Mouse (Mus musculus): ENCODE data around the gene Otub1. TPM values are rescaled to one million over a fixed set of nuclear protein-coding genes. Genes with fewer than 3 reads are reported as not detected.

Otub1 gene
- total RNA-seq, 2 experiments from 2014 or later = 282 to 286 TPM

DNA sequence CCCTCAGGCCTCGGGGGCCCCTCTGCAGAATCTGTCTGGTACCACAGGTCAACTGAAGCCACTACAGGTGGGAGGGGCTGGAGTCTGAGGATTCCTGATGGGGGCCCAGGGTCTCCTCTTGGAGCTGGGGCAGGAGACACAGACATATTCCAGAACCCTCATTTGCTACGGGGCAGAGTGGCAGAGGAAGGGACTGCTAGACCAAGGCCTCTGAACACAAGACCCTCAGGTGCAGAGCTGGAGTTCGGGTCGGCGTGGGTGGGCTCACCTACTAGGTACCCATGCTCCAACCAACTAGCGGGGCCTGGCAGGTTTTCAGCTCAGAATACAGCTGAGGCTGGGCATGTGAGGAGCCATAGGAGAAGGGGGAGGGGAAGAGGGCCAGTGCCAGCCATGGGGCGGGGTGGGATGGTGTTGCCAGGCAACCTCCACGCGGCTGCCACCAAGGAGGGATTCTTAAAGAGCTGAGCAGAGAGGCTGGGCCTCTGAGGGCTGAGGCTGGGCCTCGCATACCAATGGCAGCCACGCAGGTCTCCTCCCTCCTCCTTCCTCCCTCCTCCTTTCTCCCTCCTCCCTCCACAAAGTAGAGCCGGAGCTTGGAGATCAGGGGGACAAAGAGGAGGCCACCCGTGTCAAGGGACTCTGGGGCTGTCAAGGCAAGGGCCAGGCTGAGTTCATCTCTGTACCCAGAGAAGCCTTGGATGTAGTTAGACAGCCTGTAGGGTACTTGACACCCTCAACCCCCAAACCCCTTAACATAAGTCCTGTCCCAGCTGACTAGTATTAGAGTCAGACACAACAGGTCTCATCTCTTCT lies 33.9 kb downstream of the Otub1 start:
- DNase-seq = peak in 1 of 2 experiments; percentile 52

DNA sequence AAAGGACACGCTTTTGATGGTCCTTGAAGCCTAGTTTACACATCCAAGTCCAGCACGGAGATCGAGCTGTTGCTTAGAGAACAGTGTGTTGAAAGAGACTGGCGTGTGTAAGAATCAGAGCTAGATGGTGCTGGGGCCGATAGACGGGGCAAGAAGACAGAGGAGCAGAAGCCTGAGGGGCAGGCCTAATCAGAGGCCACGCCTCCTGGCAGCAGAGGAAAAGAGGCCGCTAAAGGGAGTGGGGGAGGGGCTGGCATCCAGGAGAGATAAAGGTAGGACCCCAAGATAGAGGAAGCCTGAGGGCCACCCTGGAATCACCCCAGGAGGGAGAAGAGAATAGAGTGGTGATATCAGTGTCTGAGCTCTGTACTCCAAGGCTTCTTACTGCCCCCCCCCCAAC lies 34.7 kb downstream of the Otub1 start:
- no peak for DNase-seq

DNA sequence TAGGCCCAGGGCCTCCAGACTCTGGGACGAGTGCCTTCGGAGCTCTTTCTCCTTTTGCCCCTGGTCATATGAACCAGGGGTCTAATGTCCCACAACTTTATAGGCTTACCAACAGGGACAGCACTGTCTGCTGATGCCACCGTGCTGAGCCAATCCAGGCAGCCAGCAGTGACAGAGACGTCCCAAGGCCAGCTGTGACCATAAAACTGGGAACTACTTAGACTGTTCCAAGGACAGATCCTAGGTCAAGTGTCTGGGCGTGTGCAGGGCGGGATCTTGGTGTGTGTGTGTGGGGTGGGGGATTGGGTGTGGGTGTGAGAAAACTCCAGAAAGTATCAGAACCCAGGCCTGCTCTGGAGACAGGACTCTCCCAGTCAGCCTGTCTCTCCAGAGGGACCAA lies 35.2 kb downstream of the Otub1 start:
- no peak for DNase-seq

DNA sequence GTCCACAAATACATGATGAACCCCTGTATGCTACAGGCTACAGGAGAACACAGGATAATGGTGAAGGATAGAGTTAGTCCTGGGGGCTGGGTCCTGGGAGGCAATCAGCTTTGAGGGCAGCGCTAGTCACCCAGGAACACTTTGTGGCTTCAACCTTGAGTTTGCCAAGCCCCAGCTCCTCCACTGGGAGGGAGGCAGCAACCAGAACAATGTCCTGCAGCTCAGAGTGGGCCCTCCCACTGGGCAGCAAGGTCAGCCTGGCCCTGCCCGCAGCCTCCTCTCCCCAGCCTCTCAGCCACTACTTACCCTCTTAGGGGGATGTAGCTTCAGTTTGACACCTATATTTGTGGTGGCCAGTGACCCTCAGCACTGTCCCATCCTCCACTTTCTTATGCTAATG lies 37.7 kb downstream of the Otub1 start:
- DNase-seq = no peak

DNA sequence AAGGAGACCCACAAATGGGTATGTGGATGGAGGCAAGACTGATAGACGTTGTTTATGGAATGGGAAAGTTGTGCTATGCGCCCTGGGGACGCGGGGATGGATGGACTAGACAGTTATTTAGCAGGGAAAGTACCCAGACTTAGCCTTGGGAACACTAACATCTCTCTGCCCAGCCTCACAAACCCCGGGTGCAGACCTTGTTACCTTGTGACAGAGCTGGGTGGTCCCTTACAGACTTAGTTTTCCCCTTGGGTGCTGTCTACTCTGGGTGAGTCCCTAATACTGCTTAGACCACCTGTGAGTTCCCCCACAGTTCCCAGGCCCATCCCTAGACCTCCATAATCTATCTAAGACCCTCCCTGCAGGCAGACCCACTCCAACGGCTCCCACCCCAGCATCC lies 39.3 kb downstream of the Otub1 start:
- DNase-seq = no peak

DNA sequence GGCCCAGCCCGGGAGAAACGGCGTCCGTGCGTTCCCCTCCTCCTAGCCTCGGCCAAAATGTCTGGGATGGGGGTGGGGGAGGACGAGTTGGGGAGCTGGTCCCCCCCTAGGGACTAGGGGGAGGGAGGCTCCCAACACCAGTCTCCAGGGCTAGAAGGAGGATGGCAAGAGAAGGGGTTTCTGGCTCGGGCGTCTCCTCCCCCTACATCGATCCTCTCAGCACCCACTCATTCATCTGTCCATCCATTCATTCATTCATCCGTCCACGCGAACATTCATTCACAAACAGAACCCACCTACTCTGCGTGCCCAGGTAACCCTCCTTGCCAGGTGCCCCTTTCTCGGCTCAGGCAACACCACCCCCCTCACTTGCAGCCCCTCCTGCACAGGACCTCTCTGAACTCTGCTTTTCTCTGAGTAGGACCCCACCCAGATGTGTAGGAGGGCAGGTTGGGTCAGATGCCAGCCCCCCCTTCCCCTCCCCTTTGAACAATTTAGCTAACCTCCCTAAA lies 39.9 kb downstream of the Otub1 start:
- DNase-seq = no peak

DNA sequence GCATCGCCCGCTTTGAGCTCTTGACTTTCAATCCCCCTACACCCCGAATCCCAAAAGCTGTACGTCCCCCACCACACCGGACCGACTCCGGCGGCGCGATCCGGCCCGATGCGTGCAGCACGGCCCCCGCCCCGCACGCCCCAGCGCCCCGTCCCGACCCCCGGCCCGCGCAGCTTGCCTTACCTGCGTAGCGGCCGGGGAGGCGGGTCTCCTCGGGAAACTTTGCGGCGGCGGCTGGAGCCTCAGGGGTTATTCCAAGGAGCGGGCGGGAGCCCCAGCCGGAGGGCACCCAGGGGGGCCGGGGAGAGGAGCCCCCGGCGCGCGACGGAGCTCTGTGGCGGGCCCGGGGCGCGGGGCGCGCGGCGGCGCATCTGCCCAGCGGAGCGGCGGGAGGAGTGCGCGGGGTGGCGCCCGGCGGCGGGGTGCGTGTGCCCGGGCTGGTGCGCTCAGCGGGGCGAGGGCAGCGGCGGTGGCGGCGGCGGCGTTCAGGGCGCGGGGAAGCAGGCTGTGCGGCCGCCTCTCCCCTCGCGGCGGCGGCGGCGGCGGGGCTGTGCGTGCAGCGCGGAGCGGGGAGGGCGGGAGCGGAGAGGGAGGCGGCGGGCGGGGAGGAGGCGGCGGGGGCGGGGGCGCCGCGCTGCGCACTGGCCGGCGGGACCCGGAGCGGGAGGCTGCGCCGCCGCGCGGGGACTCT lies 40.5 kb downstream of the Otub1 start:
- no peak for DNase-seq

DNA sequence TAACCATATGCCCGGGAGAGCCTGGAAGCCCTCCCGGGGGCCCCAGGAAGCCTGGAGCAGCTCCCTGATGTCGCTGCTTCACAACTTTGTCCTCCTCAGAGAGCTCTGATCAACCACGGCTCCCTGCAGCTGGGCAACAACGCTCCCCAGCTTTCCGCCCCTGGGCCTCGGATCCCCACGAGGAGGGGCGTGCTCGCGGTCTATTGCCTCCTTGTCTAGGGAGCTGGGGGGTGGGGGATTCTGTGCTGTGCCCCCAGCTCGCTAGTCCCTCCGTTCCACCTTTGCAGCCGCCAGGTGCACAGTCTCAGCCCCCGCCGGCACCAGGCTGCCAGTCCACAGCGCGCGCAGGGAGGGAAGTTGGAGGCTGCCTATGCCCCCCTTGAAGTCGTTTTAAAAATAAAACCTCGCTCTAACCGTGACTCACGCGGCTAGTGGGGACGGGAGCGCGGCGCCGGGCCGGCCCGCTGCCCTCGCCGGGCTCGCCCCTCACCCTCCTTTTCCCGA lies 41.2 kb downstream of the Otub1 start:
- DNase-seq = no peak

DNA sequence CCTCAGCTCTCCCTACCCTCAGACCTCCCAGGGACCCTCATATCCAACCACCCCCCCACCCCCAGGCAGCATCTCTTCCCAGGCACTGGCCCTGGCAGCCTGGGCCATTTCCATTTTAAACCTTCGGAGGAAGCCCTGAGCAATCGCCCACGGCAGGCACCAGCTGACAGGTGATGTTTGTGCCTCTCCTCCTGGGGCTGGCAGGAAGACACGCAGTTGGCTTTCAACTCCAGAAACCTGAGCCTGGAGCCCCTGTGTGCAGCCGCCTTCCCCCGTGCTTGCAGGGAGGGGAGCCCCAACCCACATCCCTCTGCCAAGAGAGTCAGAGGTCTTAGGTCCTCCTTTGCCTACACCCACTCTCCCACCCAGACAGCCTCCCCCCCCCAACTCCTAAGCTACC lies 41.9 kb downstream of the Otub1 start:
- DNase-seq = no peak

DNA sequence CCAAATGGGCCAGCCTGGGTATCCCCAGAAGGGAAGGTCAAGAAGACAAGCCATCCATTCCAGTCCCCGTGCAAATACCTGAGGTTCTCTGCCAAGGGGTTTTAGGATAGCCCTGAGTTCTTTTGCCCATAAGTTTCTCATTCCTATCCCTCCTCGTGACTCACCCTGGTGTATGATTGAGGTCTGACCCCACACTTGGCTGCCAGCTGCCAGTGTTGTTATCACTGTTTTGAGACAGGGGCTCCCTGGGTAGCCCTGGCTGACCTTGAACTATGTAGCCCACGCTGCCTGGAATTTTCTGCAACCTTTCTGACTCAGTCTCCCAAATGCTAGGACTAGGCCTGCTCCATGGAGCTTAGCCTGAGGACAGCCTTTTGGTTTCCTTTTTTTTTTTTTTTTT lies 45.1 kb downstream of the Otub1 start:
- DNase-seq = no peak

DNA sequence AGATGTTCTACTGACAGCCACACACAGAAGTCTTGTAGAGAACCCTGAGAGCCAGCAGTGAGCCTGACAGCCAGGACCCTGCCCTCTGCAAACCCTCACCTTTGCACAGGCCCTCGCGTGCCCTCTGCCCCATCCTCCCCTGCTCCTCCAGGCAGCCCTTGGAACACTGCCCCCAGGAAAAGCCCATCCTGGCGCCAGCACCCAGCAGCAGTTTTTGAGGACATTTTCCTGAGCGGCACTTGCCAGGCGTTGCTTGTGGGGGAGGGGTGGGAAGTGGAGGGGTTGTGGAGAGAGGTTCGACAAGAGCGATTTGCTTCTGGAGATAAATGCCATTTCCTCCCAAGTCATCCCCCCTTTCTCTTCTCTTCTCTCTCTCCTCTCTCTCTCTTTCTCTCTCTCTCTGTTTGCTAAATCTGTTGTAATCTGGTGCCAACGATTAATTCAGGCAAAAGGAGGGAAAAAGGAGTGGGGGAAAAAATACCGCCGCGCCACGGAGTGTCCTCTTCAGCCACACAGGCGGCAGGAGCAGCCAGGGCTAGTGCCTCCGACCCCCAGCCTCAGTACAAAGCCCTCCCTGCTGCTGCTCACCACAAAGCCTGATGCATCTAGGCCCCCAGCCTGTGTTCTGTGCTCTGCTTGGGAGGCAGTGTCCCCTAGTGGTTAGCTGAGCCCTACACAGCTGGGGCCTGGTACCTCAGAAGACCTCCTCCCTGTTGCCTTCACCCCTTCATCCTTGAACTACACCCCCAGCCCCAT lies 45.8 kb downstream of the Otub1 start:
- DNase-seq = peak in 1 of 2 experiments; percentile 47

DNA sequence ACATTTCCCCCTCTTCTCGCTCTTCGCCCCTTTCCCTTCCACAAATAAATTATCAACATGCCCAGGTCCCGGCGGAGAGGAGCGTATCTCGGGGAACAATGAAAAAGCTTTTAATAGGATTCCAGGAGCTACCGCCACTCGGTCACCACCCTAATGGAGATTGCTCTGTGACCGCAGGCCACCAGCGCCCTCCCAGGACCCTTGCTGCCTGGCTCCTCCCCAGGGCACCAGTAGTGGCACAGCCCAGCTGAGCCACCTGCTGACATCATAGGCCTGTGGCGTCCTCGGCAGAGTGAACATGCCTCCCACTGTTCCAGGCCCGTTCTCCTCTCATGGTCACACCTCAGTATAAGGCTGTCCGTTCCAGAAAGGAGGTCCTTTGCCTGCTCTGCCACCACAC lies 48.4 kb downstream of the Otub1 start:
- no peak for DNase-seq

DNA sequence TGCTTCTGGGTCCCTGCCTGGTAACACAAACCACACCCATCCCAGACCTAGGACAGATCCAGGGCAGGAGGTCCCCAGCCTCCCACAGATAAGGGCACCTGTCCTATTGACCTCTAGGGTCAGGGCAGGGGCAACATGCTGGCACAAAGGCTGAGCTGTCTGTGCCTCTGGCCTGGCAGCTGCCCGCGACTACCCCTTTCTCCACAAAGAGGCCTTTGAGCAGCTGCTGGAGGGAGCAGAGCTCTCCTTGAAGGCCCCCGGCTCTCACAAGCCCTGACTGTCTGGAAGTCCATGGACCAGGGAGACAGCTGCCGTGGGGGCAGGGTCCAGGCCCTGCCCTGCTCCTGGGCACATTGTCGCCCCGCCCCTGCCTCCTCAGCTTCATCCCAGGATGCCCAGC lies 50.9 kb downstream of the Otub1 start:
- DNase-seq = peak; percentile 43 to 63

DNA sequence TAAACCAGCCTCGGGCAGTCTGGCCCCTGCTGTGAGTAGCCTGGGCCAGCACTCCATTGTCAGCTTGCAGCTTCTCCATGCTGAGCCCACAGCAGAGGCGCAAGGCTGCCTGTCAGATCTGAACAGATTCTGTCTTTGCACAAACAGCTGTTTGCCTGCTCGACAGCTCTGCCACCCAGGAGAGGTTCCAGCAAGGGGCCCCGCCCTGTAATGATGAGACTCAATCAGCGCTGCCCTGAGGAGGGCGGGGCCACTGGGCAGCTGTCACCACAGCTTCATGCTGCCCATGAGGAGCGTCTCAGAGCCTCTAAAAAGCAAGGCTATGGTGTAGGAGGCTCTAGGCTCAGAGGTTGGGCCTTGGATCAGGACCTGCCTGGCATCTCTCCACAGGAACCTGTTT lies 52.9 kb downstream of the Otub1 start:
- DNase-seq = peak; percentile 48 to 49

DNA sequence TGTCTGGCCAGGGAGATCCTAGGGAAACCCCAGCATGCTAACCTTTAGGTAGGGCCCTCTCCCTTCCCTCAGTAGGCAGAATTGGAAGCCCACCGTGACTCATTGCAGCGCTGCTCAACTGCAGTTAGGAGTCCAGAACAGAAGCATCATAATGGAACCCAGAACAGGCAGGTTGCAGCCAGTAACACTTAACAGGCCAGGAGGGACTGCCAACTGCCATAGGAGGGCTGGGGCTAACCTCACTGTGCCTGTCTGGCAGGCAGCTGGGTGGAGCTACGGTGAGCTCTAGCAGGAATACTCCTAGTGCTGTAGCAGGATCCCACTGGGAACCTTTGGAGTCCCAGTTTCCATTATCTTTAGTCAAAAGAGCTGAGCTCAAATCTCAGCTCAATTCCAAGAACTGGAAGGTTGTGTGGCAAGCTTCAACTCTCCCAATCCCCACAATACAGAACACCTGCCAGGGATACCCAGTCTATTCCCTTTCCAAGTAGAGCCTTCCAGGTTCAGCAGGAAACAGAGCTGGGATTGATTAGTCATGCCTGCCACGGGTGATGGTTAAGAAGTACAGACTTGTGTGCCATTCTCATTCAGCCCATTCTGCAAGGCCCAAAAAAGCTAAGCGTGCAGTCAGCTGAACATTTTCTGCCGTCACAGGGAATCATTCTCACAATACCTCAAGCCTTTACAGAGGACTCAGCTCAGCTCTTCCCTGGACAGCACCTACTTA lies 54.0 kb downstream of the Otub1 start:
- DNase-seq = no peak

DNA sequence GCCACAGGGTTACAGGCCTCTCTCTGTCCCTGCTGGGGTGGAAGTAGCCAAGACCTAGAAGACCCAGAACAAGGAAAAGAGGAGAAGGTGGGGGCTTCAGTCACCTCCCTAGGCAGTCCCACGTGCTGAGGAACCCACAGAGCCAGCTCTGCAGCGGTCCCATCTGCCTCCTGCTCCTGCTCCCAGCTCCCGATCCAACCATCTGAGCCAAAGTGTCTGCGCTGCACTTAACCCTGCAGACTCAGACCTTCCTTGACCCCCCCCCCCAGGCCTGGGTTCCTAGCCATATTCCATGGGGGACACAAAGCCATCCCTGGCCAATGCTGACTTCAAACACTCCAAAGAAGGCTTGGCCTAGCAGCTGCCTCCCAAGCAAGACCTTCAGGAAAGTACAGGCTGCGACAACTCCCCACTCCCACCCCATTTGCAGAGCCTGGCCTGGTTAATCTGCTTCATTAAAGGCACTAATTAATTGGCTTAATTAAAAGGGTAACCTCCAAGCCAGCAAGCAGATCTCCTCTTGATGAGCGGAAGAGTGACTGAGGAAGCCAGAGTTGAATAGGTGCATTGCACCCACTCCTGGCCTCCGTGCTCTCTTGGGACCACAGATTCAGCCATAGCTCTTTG lies 54.7 kb downstream of the Otub1 start:
- DNase-seq = no peak

DNA sequence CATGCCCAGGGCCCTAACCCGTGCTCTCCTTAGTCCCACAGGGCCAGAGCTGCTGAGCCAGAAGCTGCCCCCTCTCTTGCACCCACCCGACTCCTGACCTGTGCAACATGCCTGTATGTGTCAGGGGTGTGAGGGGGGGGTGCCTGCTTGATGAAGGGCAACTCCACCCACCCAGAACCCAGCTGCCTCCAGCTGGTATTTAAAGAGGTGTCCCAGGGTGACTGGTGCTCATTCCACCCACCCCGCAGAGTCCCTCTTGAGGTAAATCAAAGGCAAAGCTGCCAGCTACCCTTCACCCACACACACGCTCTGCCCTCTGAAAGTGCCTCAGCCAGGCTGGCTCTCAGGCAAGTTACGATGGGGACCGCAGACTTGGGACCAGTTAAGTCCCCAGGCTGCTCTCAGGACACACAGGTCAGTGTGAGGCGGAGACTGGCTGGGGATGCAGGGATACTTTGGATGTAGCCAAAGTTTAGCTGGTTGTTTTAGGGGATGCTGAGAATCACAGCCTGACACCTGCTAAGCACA lies 56.9 kb downstream of the Otub1 start:
- DNase-seq = no peak

DNA sequence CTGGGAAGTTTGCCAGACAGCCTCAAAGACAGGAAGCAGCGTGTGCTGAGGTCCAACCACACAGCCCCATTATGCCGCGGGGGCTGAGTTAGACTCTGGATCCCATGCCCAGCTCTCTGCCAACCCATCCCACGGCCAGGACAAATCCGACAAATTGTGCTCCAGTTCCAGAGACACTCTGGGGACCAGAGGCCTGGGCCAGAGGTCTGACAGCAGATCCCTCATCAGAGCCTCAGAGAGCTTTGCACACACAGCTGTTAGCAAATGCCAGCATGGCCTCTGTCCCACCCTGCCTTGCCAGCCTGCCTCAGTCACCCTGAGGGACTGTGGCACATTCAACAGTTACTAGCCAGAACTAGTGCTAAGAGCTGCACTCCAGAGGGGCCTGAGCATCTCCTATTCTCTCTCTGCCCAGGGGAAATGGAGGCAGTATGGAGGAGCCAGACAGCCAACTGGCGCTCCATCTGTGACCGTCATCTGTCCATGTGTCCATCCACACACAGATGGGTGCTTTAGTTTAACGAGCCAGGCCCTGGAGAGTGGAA lies 57.5 kb downstream of the Otub1 start:
- peak; percentile 54 to 60 for DNase-seq
